ENCODE assay signal across 23 mouse cellular contexts in genomic region chr13:12064576-12064975, GRCm38 (mm10).
"Had no signal": no experiment of that assay in that cellular context is flagged by ENCODE, and none has a peak within 500 bp of the region (broad histone marks: within the 10 kb centered on the region; RNA-seq: fewer than 3 reads in every experiment).

No protein-coding gene starts in this region.

- H3K36me3 ChIP-seq: limb, embryonic 10.5 days; limb, embryonic 13.5 days; liver, embryonic 12.5 days; liver, embryonic 15.5 days; lung, embryonic 15.5 days; neural tube, embryonic 12.5 days; neural tube, embryonic 15.5 days had no signal

- H3K4me2 ChIP-seq: limb, embryonic 13.5 days; liver, embryonic 12.5 days; liver, embryonic 15.5 days; lung, embryonic 15.5 days; midbrain, embryonic 11.5 days; neural tube, embryonic 12.5 days; neural tube, embryonic 15.5 days had no signal

- H3K4me1 ChIP-seq: limb, embryonic 10.5 days; limb, embryonic 13.5 days; liver, embryonic 12.5 days; liver, embryonic 15.5 days; lung, embryonic 15.5 days; megakaryocyte, embryonic 14.5 days; neural tube, embryonic 12.5 days; neural tube, embryonic 15.5 days had no signal

- ATAC-seq: liver, embryonic 12.5 days had no signal

- DNase-seq: kidney, postnatal 25 days; liver; lung, adult 18-20 months; lung, postnatal 10 days; lung, postnatal 36 days; midbrain, embryonic 14.5 days; right cerebral cortex, adult 18-20 months; right cerebral cortex, postnatal 14 days; right cerebral cortex, postnatal 4 days; thymus, adult 2 months; thymus, postnatal 14 days; thymus, postnatal 4 days had no signal

- H3K9ac ChIP-seq: limb, embryonic 13.5 days; liver, embryonic 12.5 days; liver, embryonic 15.5 days; lung, embryonic 15.5 days; neural tube, embryonic 12.5 days; neural tube, embryonic 15.5 days had no signal

- H3K4me3 ChIP-seq: limb, embryonic 10.5 days; limb, embryonic 13.5 days; liver, embryonic 12.5 days; liver, embryonic 15.5 days; lung, embryonic 15.5 days; megakaryocyte, embryonic 14.5 days; neural tube, embryonic 12.5 days; neural tube, embryonic 15.5 days had no signal

- H3K27me3 ChIP-seq: limb, embryonic 13.5 days; liver, embryonic 12.5 days; liver, embryonic 15.5 days; lung, embryonic 15.5 days; megakaryocyte, embryonic 14.5 days; neural tube, embryonic 12.5 days; neural tube, embryonic 15.5 days had no signal

- H3K27ac ChIP-seq: kidney, postnatal 0 days; limb, embryonic 10.5 days; limb, embryonic 13.5 days; liver, embryonic 12.5 days; liver, embryonic 15.5 days; lung, embryonic 15.5 days; neural tube, embryonic 12.5 days; neural tube, embryonic 15.5 days; stomach, postnatal 0 days had no signal

- H3K9me3 ChIP-seq: limb, embryonic 10.5 days; limb, embryonic 13.5 days; liver, embryonic 12.5 days; liver, embryonic 15.5 days; lung, embryonic 15.5 days; neural tube, embryonic 12.5 days; neural tube, embryonic 15.5 days had no signal
